Mouse (Mus musculus): ENCODE results near the gene E2f3. TPM values are rescaled to one million over a fixed set of nuclear protein-coding genes. Genes with fewer than 3 reads are reported as not detected.

Gene E2f3
- polyA plus RNA-seq, 1 experiment, result not detected

DNA sequence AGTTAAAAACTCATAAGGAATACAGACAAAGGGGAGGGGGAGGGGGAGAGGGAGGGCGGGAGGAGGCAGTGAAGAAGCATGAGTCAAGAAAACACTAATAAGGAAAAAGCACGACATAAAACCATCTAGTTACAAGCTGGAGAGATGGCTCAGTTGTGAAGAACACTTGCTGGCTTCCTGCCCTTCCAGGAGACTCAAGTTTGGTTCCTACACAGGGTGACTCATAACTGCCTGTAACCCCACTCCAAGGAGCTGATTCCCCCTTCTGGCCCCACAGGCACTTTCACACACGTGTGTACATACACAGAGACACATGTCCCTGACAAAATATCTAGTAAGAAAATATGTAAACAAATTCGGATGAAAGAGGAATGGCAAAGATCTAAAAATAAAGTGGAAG is 84.2 kb downstream of the E2f3 start:
- Histone ChIP-seq H3K27ac (ENCODE audit: insufficient read depth, low read depth, low read length) (no peak overlapping the region), H3K4me3 (ENCODE audit: insufficient read depth, low read depth, low read length) (no peak overlapping the region), H3K4me1 (ENCODE audit: control insufficient read depth, insufficient read depth, low read length) (no peaks in the 10 kb centered on the region)
- TF ChIP-seq CTCF (IDR thresholded peaks at IDR 0.05; ENCODE audit: insufficient read depth, low read depth, low read length), result no peak
- 63% methylated on average over 4 of the region's 4 CpGs for WGBS

DNA sequence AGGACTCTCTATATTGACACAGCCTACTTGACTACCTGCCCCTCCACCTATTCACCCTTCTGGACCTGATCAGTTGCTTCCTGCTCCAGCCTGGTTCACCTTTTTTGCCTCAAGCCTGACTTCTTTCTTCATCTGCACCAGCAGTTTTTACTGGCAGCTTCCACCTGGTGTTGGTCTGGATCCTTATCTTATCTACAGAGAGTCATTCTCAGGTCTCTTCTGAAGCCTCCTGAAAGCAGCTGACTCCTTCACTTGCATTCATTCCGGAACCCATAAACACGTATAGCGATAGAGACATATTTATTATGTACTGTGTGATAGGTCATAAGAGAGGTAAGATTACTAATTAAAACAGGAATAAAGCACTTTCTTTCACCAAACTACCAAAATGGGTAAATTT is 119.1 kb downstream of the E2f3 start:
- Histone ChIP-seq H3K27ac (ENCODE audit: insufficient read depth, low read depth, low read length) (no peak overlapping the region), H3K4me3 (ENCODE audit: insufficient read depth, low read depth, low read length) (no peak overlapping the region), H3K4me1 (ENCODE audit: control insufficient read depth, insufficient read depth, low read length) (no peaks in the 10 kb centered on the region)
- 98% methylated on average over 3 of the region's 3 CpGs for WGBS
- TF ChIP-seq POLR2A (IDR thresholded peaks at IDR 0.05; ENCODE audit: insufficient read depth, low read depth, low read length) (no peak), CTCF (IDR thresholded peaks at IDR 0.05; ENCODE audit: insufficient read depth, low read depth, low read length) (no peak)

DNA sequence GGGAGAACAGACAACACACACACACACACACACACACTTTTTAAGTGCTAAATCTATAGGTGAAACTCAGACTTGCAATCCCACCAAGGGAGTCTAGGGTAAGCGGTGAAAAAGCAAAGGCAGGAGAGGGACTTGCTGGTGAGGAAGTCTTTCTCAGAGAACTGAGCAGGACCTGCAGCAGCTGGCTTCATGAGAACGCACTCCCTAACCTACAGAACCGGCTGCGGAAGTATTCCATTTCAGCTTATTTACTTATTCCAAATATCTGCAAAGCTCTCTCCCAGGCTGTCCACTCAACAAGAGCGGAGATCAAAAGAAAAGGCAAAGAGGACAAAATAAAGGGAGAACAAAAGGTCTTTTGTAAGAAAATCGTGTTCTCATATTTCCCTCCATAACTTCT is 121.5 kb downstream of the E2f3 start:
- TF ChIP-seq CTCF (IDR thresholded peaks at IDR 0.05; ENCODE audit: insufficient read depth, low read depth, low read length), result no peak
- TF ChIP-seq POLR2A (IDR thresholded peaks at IDR 0.05; ENCODE audit: insufficient read depth, low read depth, low read length), result no peak
- H3K27ac ChIP-seq (ENCODE audit: insufficient read depth, low read depth, low read length), result no peak overlapping the region
- H3K4me3 ChIP-seq (ENCODE audit: insufficient read depth, low read depth, low read length), result no peak overlapping the region
- H3K4me1 ChIP-seq (ENCODE audit: control insufficient read depth, insufficient read depth, low read length), result no peaks in the 10 kb centered on the region
- WGBS, result 51% methylated on average over 6 of the region's 6 CpGs

DNA sequence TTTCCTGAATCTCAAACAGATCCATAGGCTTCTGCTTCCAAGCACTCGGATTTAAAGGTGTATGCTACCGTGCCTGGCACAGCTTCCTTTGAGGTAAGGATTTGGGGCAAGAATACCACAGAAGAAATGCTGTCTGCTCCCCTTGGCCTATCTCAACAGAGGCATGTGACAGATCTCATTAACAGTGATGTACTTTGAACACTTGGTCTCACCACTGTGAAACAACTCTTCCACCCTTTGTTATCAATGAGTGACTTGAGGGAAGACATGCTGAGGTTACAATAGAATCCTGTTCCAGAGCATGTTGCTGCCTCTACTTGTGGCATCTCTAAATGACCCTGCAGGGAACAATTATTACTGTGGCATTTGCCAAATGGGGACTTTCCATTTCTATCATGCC is 125.8 kb downstream of the E2f3 start:
- Histone ChIP-seq H3K4me1 (ENCODE audit: control insufficient read depth, insufficient read depth, low read length) (no peaks in the 10 kb centered on the region), H3K27ac (ENCODE audit: insufficient read depth, low read depth, low read length) (no peak overlapping the region), H3K4me3 (ENCODE audit: insufficient read depth, low read depth, low read length) (no peak overlapping the region)
- whole genome bisulfite sequencing, result 67% methylated on average over 2 of the region's 2 CpGs
- TF ChIP-seq CTCF (IDR thresholded peaks at IDR 0.05; ENCODE audit: insufficient read depth, low read depth, low read length), result no peak
- no peak for TF ChIP-seq POLR2A (IDR thresholded peaks at IDR 0.05; ENCODE audit: insufficient read depth, low read depth, low read length)

DNA sequence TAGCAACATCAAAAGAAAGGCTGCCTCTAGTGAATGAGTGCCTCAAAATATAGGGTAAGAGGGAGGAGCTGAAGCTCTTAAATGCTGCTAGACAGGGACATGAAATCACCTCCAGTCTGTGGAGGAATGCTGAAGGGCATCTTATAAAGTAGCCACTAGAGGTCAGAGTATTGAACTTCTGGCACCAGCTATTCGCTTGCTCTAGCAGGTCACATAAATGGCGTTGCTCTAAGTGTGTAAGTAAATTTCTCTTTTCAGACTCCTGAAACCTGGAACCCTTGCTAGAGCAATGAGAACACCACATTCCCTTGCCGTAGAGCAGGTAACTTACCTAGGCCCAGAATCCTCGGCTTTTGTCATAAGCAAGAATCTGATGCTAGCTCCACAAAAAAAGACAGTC is 128.4 kb downstream of the E2f3 start:
- no peak overlapping the region for H3K4me3 ChIP-seq (ENCODE audit: insufficient read depth, low read depth, low read length)
- H3K4me1 ChIP-seq (ENCODE audit: control insufficient read depth, insufficient read depth, low read length), result no peaks in the 10 kb centered on the region
- no peak overlapping the region for H3K27ac ChIP-seq (ENCODE audit: insufficient read depth, low read depth, low read length)
- TF ChIP-seq CTCF (IDR thresholded peaks at IDR 0.05; ENCODE audit: insufficient read depth, low read depth, low read length) (no peak), POLR2A (IDR thresholded peaks at IDR 0.05; ENCODE audit: insufficient read depth, low read depth, low read length) (no peak)
- WGBS, result 17% methylated on average over 4 of the region's 4 CpGs

Other genes starting within 250 kb of the E2f3 start
- not detected in 2 replicates for gene Cdkal1, start 130.4 kb downstream of the E2f3 start, polyA plus RNA-seq (2012; ENCODE audit: insufficient read depth, insufficient read length, low replicate concordance, missing spikeins)
- gene Mboat1, start 150.4 kb upstream of the E2f3 start, polyA plus RNA-seq (2012; ENCODE audit: insufficient read depth, insufficient read length, low replicate concordance, missing spikeins), result not detected in 2 replicates

Measured in olfactory bulb, adult 2 months (tissue).